Mouse (Mus musculus) erythroid progenitor cell, adult 5-6 weeks (primary cell): ENCODE results near the gene Prl7b1. TPM values are rescaled to one million over a fixed set of nuclear protein-coding genes. Genes with fewer than 3 reads are reported as not detected.

Experiments
- ATAC-seq: replicated peaks from 2 replicates; pipeline ENCODE4 v1.8.0; 2016; ENCODE audit warnings: moderate number of reproducible peaks, mild to moderate bottlenecking, moderate TSS enrichment, inconsistent platforms; ENCODE audit not compliant: poor library complexity, low FRiP score, severe bottlenecking
- total RNA-seq, 2 experiments: library from RNA; stranded (forward) in 1 of 2; stranded (reverse) in 1 of 2; fragments of 150-400 nt in 1 of 2; fragments of 186-747, 209-891 nt in 1 of 2; gene quantifications; 2 replicates each; pipeline versions ENCODE4 v1.2.3 to v1.2.4; 2015 to 2017; ENCODE audit warnings: low replicate concordance in 2 of 2

The Prl7b1 gene
- total RNA-seq (2015; ENCODE audit: low replicate concordance) (not detected in 2 replicates), total RNA-seq (2017; ENCODE audit: low replicate concordance) (not detected in 2 replicates)

DNA sequence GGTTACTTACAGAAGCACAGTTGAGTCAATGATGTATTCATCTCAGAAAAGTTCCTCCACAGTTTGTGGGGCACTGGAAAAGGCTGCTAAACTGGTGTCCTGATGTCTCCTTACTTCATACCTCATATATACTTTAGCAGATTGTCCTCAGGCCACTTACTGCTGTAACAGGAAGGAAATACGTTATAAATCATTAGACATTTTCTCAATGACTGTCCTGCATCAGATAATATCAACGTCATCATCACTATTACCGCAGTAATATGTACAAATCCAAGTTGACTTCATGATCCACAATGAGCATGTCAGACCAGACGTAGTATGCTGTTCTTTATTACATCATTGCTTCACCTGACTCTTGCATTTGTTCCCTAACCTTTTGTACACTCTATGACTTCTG is at the start of gene Prl7b1:
Gene Prl7b1, minus strand, starts transcription at position 101 of the 400 bp plus-strand sequence.
- no peak for ATAC-seq

DNA sequence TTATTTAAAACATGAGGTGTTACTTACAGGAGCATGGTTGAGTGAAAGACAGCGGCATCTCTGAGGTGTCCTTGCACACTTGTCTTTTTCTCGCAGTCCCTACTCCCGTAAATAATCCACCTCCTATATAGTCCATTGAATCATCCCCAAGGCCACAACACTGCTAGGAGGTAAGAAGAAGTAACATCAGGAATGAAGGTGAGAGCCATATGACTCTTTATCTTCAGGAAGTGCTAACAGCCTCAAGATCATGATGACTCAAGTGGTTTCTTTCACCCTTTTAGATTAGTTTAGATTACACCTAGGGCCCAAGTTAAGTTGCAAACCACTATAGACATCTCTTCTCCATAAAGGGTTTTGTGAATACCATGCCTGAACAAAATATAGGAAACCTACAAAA is 32.0 kb upstream of the Prl7b1 start, which contains the start of gene Prl7a1:
Gene Prl7a1, minus strand, starts transcription at position 101 of the 400 bp plus-strand sequence.
- ATAC-seq = no peak

- no peak for ATAC-seq
Measured at GRCm38 (mm10) chr13:27582071-27582470, 28.3 kb downstream of the Prl7b1 start, which contains the start of gene Prl8a1. Gene Prl8a1 (minus strand): TSS chr13:27582171.

DNA sequence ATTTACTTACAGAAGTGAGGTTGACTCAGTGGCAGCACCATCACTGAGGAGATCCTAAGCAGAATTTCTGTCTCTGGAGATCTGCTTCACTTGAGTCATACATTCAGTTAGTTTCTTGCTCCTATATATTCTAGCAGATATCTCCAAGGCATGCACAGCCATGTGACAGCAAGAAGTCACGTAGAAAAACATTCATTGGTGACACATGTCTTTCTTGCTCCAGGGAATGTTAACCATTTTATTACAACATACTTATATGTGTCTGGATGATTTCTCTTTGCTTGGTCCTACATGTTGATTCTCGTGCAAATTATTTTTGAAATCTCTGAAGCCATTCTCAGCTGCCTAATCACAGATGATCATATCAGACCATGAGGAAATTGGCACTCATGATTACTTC is 45.9 kb downstream of the Prl7b1 start, which contains the start of gene Prl8a9:
Gene Prl8a9, minus strand, starts transcription at position 101 of the 400 bp plus-strand sequence.
- no peak for ATAC-seq

- no peak for ATAC-seq
Measured at GRCm38 (mm10) chr13:27553336-27553735, 57.0 kb downstream of the Prl7b1 start.

Other genes starting within 250 kb of the Prl7b1 start
- gene Prl2b1, start 219.7 kb downstream of the Prl7b1 start, total RNA-seq (2015; ENCODE audit: low replicate concordance) = not detected in 2 replicates
- not detected in 2 replicates for gene Prl2b1, start 219.7 kb downstream of the Prl7b1 start, total RNA-seq (2017; ENCODE audit: low replicate concordance)
- not detected in 2 replicates for gene Prl8a6, start 171.9 kb downstream of the Prl7b1 start, total RNA-seq (2015; ENCODE audit: low replicate concordance)
- not detected in 2 replicates for gene Prl8a6, start 171.9 kb downstream of the Prl7b1 start, total RNA-seq (2017; ENCODE audit: low replicate concordance)
- not detected in 2 replicates for gene Prl8a8, start 97.4 kb downstream of the Prl7b1 start, total RNA-seq (2015; ENCODE audit: low replicate concordance)
- not detected in 2 replicates for gene Prl8a8, start 97.4 kb downstream of the Prl7b1 start, total RNA-seq (2017; ENCODE audit: low replicate concordance)
- not detected in 2 replicates for gene Prl8a9, start 46.0 kb downstream of the Prl7b1 start, total RNA-seq (2015; ENCODE audit: low replicate concordance)
- not detected in 2 replicates for gene Prl8a9, start 46.0 kb downstream of the Prl7b1 start, total RNA-seq (2017; ENCODE audit: low replicate concordance)
- not detected in 2 replicates for gene Prl8a1, start 28.4 kb downstream of the Prl7b1 start, total RNA-seq (2015; ENCODE audit: low replicate concordance)
- not detected in 2 replicates for gene Prl8a1, start 28.4 kb downstream of the Prl7b1 start, total RNA-seq (2017; ENCODE audit: low replicate concordance)
- gene Prl7a1, start 31.9 kb upstream of the Prl7b1 start, total RNA-seq (2015; ENCODE audit: low replicate concordance) = not detected in 2 replicates
- not detected in 2 replicates for gene Prl7a1, start 31.9 kb upstream of the Prl7b1 start, total RNA-seq (2017; ENCODE audit: low replicate concordance)
- not detected in 2 replicates for gene Prl7a2, start 57.5 kb upstream of the Prl7b1 start, total RNA-seq (2015; ENCODE audit: low replicate concordance)
- gene Prl7a2, start 57.5 kb upstream of the Prl7b1 start, total RNA-seq (2017; ENCODE audit: low replicate concordance) = not detected in 2 replicates
- gene Prl7d1, start 106.2 kb upstream of the Prl7b1 start, total RNA-seq (2015; ENCODE audit: low replicate concordance) = not detected in 2 replicates
- gene Prl7d1, start 106.2 kb upstream of the Prl7b1 start, total RNA-seq (2017; ENCODE audit: low replicate concordance) = not detected in 2 replicates
- gene Prl7c1, start 170.2 kb upstream of the Prl7b1 start, total RNA-seq (2015; ENCODE audit: low replicate concordance) = not detected in 2 replicates
- not detected in 2 replicates for gene Prl7c1, start 170.2 kb upstream of the Prl7b1 start, total RNA-seq (2017; ENCODE audit: low replicate concordance)
- not detected in 2 replicates for gene Prl2a1, start 191.1 kb upstream of the Prl7b1 start, total RNA-seq (2015; ENCODE audit: low replicate concordance)
- gene Prl2a1, start 191.1 kb upstream of the Prl7b1 start, total RNA-seq (2017; ENCODE audit: low replicate concordance) = not detected in 2 replicates
- gene Prl2c1, start 238.8 kb upstream of the Prl7b1 start, total RNA-seq (2015; ENCODE audit: low replicate concordance) = not detected in 2 replicates
- gene Prl2c1, start 238.8 kb upstream of the Prl7b1 start, total RNA-seq (2017; ENCODE audit: low replicate concordance) = not detected in 2 replicates